In the genomic region with DNA sequence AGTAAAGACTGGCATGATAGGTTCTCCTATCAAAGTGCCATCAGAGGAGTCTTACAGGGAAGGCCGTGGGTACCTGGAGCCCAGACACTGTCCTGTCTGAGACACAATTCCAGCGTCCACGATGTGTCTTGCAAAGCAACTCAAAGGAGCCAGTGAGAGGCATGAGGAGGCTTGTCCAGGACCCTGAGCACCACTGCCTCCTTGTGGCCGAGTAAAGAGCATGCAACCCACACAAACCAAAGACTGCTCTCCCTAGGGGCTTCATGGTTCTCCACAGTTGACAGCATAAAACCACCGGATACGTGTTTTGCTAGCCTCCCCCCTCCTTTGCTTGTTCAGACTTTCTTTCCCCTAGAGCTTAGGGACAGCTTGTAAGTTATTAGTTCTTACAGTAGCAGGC, we compare ENCODE assay signal across 9 mouse cellular contexts. TPM values are rescaled to one million over a fixed set of nuclear protein-coding genes. Genes with fewer than 3 reads are reported as not detected.
A peak's percentile ranks its signal among the peaks of the same experiment; 100 is the strongest.
DNase-seq lines count a peak whose midpoint lies in the region; ATAC-seq and TF ChIP-seq lines count a peak whose summit lies in the region.
"Had no signal": no experiment of that assay in that cellular context is flagged by ENCODE, and none has a peak within 500 bp of the region (broad histone marks: within the 10 kb centered on the region; RNA-seq: fewer than 3 reads in every experiment).

No protein-coding gene starts in this region.

- intact Hi-C loops in heart, adult 2 months (cut with DNase I), result loop anchor here (1.0 to 2.0 kb wide), 2 partner anchors 43 to 60 kb away; no protein-coding TSS in a partner anchor

- ATAC-seq in heart, embryonic 11.5 days (replicated peaks; ENCODE audit: insufficient number of reproducible peaks, low FRiP score, low TSS enrichment), result no peak
- ATAC-seq in embryonic facial prominence, embryonic 11.5 days (replicated peaks; ENCODE audit: insufficient number of reproducible peaks, low FRiP score, low TSS enrichment, low read depth), result no peak
- peak; percentile 41; the same call in 1 of the 2 replicates for ATAC-seq in lung, postnatal 0 days

- no peaks in the 10 kb centered on the region for H3K36me3 ChIP-seq in heart, adult 2 months (ENCODE audit: control insufficient read depth, insufficient read depth, low read length)
- H3K36me3 ChIP-seq in heart, embryonic 11.5 days (ENCODE audit: control insufficient read depth, insufficient read depth, low read length), result no peaks in the 10 kb centered on the region
- no peaks in the 10 kb centered on the region for H3K36me3 ChIP-seq in embryonic facial prominence, embryonic 11.5 days (replicated peaks; ENCODE audit: control insufficient read depth, insufficient read depth, low read depth, low read length)
- no peaks in the 10 kb centered on the region for H3K36me3 ChIP-seq in lung, postnatal 0 days (ENCODE audit: insufficient read depth, low read length)
- no peaks in the 10 kb centered on the region for H3K36me3 ChIP-seq in splenic B cell, adult 2 months (ENCODE audit: control insufficient read depth, insufficient read depth, low read length, poor library complexity, severe bottlenecking)
- H3K36me3 ChIP-seq: embryonic facial prominence, embryonic 12.5 days had no signal

- TF ChIP-seq POLR2A in heart, adult 2 months (IDR thresholded peaks at IDR 0.05; ENCODE audit: insufficient read depth, low read depth, low read length), result no peak

- H3K79me2 ChIP-seq in heart, adult 2 months (replicated peaks; ENCODE audit: control insufficient read depth, insufficient read depth, low read length), result no peaks in the 10 kb centered on the region

- no peak overlapping the region for H3K27ac ChIP-seq in heart, adult 2 months
- H3K27ac ChIP-seq in heart, embryonic 11.5 days (ENCODE audit: low read depth, low read length), result no peak overlapping the region
- H3K27ac ChIP-seq in embryonic facial prominence, embryonic 11.5 days (replicated peaks; ENCODE audit: low read depth, low read length), result no peak overlapping the region
- H3K27ac ChIP-seq in lung, postnatal 0 days (ENCODE audit: low read length), result no peak overlapping the region
- H3K27ac ChIP-seq: embryonic facial prominence, embryonic 12.5 days had no signal

- TF ChIP-seq CTCF in heart, adult 2 months (IDR thresholded peaks at IDR 0.05), result peak; percentile 89
- TF ChIP-seq CTCF in lung, postnatal 0 days (IDR thresholded peaks at IDR 0.05), result peak; percentile 90

- peaks cover 7% of the 10 kb centered on the region for H3K4me1 ChIP-seq in heart, adult 2 months (ENCODE audit: control insufficient read depth, insufficient read depth, low read length)
- H3K4me1 ChIP-seq in heart, embryonic 11.5 days (ENCODE audit: control insufficient read depth, insufficient read depth, low read length), result peaks cover 7% of the 10 kb centered on the region
- no peaks in the 10 kb centered on the region for H3K4me1 ChIP-seq in embryonic facial prominence, embryonic 11.5 days (ENCODE audit: control insufficient read depth, insufficient read depth, low read length)
- H3K4me1 ChIP-seq in lung, postnatal 0 days (ENCODE audit: insufficient read depth, low read depth, low read length), result no peaks in the 10 kb centered on the region

- H3K27me3 ChIP-seq in heart, adult 2 months (ENCODE audit: control insufficient read depth, insufficient read depth, low read length), result no peaks in the 10 kb centered on the region
- no peaks in the 10 kb centered on the region for H3K27me3 ChIP-seq in heart, embryonic 11.5 days (ENCODE audit: control insufficient read depth, insufficient read depth, low read length)
- no peaks in the 10 kb centered on the region for H3K27me3 ChIP-seq in embryonic facial prominence, embryonic 11.5 days (ENCODE audit: control insufficient read depth, insufficient read depth, low read length)
- H3K27me3 ChIP-seq in lung, postnatal 0 days (replicated peaks; ENCODE audit: insufficient read depth, low read length), result no peaks in the 10 kb centered on the region
- no peaks in the 10 kb centered on the region for H3K27me3 ChIP-seq in splenic B cell, adult 2 months (ENCODE audit: control insufficient read depth, insufficient read depth, low read length, poor library complexity, severe bottlenecking)
- H3K27me3 ChIP-seq: embryonic facial prominence, embryonic 12.5 days had no signal

- DNase-seq in heart, adult 2 months, result peak; percentile 48 to 65
- DNase-seq in urinary bladder, postnatal 25 days (ENCODE audit: low spot score), result peak; percentile 44
- no peak for DNase-seq in urinary bladder, postnatal 4 days (ENCODE audit: low spot score in 2 of 2)
- DNase-seq in embryonic facial prominence, embryonic 11.5 days (ENCODE audit: low spot score), result peak; percentile 66
- DNase-seq in lung, postnatal 0 days (ENCODE audit: low spot score), result peak; percentile 64
- peak; percentile 91 for DNase-seq in splenic B cell, adult 2 months (ENCODE audit: low read depth, low spot score)
- no peak for DNase-seq in layer of hippocampus, adult 9-10 months (ENCODE audit: low spot score)

- H3K4me3 ChIP-seq in heart, adult 2 months, result no peak overlapping the region
- no peak overlapping the region for H3K4me3 ChIP-seq in heart, embryonic 11.5 days (ENCODE audit: low read depth, low read length)
- no peak overlapping the region for H3K4me3 ChIP-seq in embryonic facial prominence, embryonic 11.5 days (ENCODE audit: low read depth, low read length)
- no peak overlapping the region for H3K4me3 ChIP-seq in lung, postnatal 0 days (ENCODE audit: low read depth, low read length)
- H3K4me3 ChIP-seq: embryonic facial prominence, embryonic 12.5 days had no signal

- H3K4me2 ChIP-seq in heart, embryonic 11.5 days, result no peak overlapping the region
- H3K4me2 ChIP-seq in embryonic facial prominence, embryonic 11.5 days (ENCODE audit: low read depth, low read length), result no peak overlapping the region
- no peak overlapping the region for H3K4me2 ChIP-seq in lung, postnatal 0 days (replicated peaks; ENCODE audit: low read depth, low read length)
- H3K4me2 ChIP-seq: embryonic facial prominence, embryonic 12.5 days had no signal

- WGBS in heart, adult 2 months, result 36% methylated on average over 6 of the region's 6 CpGs
- 29% methylated on average over 6 of the region's 6 CpGs for WGBS in heart, embryonic 11.5 days (ENCODE audit: insufficient replicate concordance)
- WGBS in embryonic facial prominence, embryonic 11.5 days, result 37% methylated on average over 6 of the region's 6 CpGs
- 40% methylated on average over 6 of the region's 6 CpGs for WGBS in lung, postnatal 0 days

- peak; percentile 71; the same call in 1 of the 2 replicates for TF ChIP-seq EP300 in heart, adult 2 months (IDR thresholded peaks at IDR 0.05; ENCODE audit: insufficient read depth, low read depth, low read length)
- no peak for TF ChIP-seq EP300 in lung, postnatal 0 days (IDR thresholded peaks at IDR 0.05)

- H3K9me3 ChIP-seq in heart, embryonic 11.5 days (replicated peaks; ENCODE audit: control insufficient read depth, low read length), result no peaks in the 10 kb centered on the region
- no peaks in the 10 kb centered on the region for H3K9me3 ChIP-seq in embryonic facial prominence, embryonic 11.5 days (replicated peaks; ENCODE audit: control insufficient read depth, low read length)
- H3K9me3 ChIP-seq in lung, postnatal 0 days (ENCODE audit: low read length), result no peaks in the 10 kb centered on the region
- H3K9me3 ChIP-seq: embryonic facial prominence, embryonic 12.5 days had no signal

- no peak overlapping the region for H3K9ac ChIP-seq in heart, adult 2 months (ENCODE audit: low read depth, low read length)
- H3K9ac ChIP-seq in heart, embryonic 11.5 days (ENCODE audit: low read depth, low read length), result no peak overlapping the region
- H3K9ac ChIP-seq in embryonic facial prominence, embryonic 11.5 days (replicated peaks; ENCODE audit: low read length), result no peak overlapping the region
- H3K9ac ChIP-seq in lung, postnatal 0 days (replicated peaks; ENCODE audit: low read depth), result no peak overlapping the region
- H3K9ac ChIP-seq: embryonic facial prominence, embryonic 12.5 days had no signal

RNA-seq across cellular contexts. Expression of a gene that starts 39.2 kb away (rescaled TPM):
- 100 to 1,000 TPM; 117 to 153 TPM for total RNA-seq in heart, adult 2 months (2021)
- 43.8 and 55.9 TPM in 2 replicates for polyA plus RNA-seq in heart, adult 2 months (2012; rRNA removed)
- 26.6 and 32.5 TPM in 2 replicates for polyA plus RNA-seq in heart, embryonic 11.5 days (2014; fragmentation: Nextera tagmentation; extraction: Ambion mirVana)
- polyA plus RNA-seq in embryonic facial prominence, embryonic 11.5 days (2014; fragmentation: Nextera tagmentation; extraction: Ambion mirVana), result 6.5 and 8.2 TPM in 2 replicates
- polyA plus RNA-seq in lung, postnatal 0 days (2015; fragmentation: Nextera tagmentation; extraction: Ambion mirVana), result 17.2 and 20.8 TPM in 2 replicates

Comparison
In these comparisons a context has a peak if more than half of its experiments do, and no peak if none do; other contexts are left out.
1. DNase-seq: peak in heart, adult 2 months (2 of 2), urinary bladder, postnatal 25 days (single experiment), embryonic facial prominence, embryonic 11.5 days (single experiment), lung, postnatal 0 days (single experiment) and splenic B cell, adult 2 months (single experiment); none in urinary bladder, postnatal 4 days (0 of 2) and layer of hippocampus, adult 9-10 months (single experiment).